Mouse (Mus musculus): Measurements from ENCODE around the gene Txn2. TPM values are rescaled to one million over a fixed set of nuclear protein-coding genes. Genes with fewer than 3 reads are reported as not detected.

The Txn2 gene
- 100 to 1,000 TPM; 215 to 223 TPM for total RNA-seq (2021)
- long read RNA-seq, experiment 1, transcript Txn2-201 (4 exons, 1,298 nt) = major isoform, 242 of 262 reads
- long read RNA-seq, experiment 1, partial matches to known transcripts = 0 of 262 reads
- long read RNA-seq, experiment 1, other reads (novel, unspliced or antisense) = 16 of 262 reads
- long read RNA-seq, experiment 2, transcript Txn2-201 (4 exons, 1,298 nt) = major isoform, 187 of 220 reads
- long read RNA-seq, experiment 2, partial matches to known transcripts = 0 of 220 reads
- long read RNA-seq, experiment 2, other reads (novel, unspliced or antisense) = 30 of 220 reads

GRCm38 (mm10) chr15:77928673-77929331, at the start of gene Txn2:
Txn2 (minus strand) TSS chr15:77929006.
- peak; percentile 99 for DNase-seq (ENCODE audit: low spot score)

DNA sequence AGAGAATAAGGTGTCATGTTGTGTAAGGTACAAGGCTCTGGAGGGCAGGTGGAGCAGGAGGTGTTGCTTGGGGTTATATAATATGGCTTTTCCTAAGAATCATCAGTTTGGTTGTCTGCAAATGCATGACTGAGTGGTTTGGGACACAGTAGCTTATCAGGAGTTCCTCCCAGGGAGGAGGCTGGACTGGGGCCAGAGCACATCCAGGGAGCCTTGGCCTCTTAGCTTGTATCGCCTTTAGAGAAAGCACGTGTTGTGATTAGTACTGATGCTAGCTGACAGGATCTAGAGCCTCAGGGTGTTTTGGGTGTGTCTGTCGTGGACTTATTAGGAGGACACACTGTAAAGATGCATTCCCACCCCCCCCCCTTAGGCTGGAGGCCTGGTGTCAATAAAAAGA, 48.9 kb upstream of the Txn2 start:
- DNase-seq (ENCODE audit: low spot score) = no peak

GRCm38 (mm10) chr15:77974165-77974841, 45.5 kb upstream of the Txn2 start:
- DNase-seq (ENCODE audit: low spot score) = no peak

DNA sequence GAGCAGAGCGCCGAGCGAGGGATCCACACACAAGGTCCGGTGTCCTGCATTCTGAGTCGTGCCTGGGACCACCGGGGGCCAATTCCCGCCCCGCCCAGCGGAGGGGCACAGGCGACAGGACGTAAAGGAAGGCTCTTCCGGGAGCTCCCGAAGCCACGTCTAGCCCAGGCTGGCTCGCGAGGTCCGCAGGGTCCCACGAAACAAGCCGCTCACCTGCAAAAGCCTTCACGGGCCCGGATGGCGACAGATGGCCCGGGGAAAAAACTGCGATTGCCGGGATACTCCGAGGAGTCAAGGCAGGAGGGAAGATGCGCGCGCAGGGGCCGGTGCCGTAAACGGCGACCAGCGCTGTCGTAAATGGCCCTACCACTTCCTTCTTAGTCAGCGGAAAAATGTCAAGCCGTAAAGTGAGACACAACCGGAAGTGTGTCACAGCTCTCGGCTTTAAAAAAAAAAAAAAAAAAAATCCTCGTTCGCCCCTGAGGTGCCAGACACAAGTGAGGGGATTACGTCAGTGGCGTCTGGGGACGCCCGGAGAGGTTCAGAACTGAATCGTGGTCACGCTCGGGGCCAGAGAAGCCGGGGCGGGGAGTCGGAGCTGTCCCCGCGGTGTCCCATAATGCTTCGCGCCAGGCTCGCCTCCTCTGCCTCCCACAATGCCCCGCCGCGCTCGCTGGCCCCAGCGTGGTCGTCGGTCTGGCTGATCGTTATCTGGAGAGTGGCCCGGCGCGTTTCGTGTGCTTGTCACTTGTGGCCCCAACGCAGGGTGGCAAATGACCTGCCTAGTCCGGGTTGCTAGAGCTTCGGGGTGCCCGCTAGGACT, 41.9 kb upstream of the Txn2 start, which contains the start of gene Eif3d:
Eif3d (minus strand) TSS at position 344 of the 823 bp plus-strand sequence.
- DNase-seq (ENCODE audit: low spot score) = peak; percentile 98

DNA sequence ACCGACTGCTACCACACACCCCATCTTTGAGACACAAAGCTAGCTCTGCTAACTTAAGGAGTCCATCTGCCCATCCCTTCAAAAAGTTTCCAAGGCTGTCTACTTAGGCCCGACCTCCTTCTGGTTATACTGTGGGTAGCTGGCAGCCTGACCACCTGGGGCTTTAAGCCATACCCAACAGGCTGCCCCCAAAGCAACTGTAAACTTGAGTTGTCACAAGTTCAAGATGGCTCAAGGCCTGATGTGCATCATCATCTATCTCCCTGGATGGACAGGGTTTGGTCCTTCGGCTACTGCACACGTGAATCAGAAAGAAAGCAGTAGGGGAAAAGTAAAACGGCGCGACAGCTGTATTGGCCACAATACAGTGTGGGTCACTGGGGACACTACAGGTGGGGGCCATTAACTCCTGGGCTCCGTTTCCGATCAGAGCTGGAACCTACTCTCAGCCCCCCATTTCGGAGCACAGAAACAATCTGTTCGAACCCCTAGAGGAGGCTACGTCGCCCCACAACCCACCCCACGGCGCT, 41.2 kb upstream of the Txn2 start:
- no peak for DNase-seq (ENCODE audit: low spot score)

DNA sequence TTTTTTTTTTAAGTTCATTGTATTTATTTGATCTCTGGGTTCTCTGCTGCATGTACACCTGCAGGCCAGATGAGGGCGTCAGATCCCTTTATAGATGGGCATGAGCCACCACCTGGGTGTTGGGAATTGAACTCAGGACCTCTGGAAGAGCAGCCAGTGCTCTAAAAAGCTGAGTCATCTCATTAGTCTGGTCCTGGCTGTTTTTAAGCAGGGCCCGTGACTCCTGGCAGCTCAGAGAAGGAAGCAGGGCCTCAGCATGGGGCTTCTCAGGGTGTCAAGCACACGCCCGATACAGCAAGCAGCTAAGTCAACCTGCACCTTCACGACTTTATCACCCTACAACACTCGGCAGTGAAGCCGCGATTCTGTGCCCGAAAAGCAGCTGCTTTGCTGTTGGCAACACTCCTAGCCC, 36.3 kb upstream of the Txn2 start:
- no peak for DNase-seq (ENCODE audit: low spot score)

- no peak for DNase-seq (ENCODE audit: low spot score)
These were observed 33.6 kb upstream of the Txn2 start for GRCm38 (mm10) chr15:77962447-77962846.

DNA sequence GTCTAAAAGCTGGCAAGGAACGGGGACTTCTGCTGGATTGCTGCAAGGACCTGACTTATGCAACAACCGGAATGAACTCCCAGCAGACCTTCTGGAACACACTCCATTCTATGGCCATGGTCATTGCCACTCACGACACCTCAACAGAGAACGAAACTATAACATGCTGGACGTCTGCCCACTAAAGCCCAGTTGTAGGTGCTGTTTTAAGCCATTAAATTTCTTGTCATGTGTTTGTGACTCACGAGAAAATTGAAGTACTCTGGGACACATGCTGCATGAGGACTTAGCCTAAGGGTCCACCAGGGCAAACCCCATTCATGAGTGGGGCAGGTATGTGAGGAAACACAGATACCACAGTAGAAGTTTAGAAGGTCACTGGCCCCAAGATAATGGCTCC, 31.9 kb upstream of the Txn2 start:
- no peak for DNase-seq (ENCODE audit: low spot score)

GRCm38 (mm10) chr15:77958071-77958470, 29.3 kb upstream of the Txn2 start:
- DNase-seq (ENCODE audit: low spot score) = no peak

DNA sequence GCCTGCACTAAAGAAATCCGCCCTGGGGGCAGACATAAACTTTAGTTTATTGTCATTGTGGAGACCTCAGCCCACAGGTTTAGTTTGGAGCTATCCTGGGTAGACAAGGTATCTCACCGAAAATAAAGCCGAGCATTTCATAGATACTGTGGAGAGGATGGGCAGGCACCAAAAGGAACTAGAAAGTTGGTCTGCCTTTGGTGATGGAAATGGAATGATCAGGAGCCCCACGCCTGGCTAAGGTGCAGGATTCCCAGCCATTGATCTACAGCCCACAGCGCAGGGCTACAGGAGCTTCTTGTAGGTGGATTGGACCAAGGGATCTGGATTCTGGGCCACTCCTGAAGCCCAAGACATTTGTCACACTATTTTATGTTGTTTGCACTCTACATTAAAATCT, 28.8 kb upstream of the Txn2 start:
- no peak for DNase-seq (ENCODE audit: low spot score)

DNA sequence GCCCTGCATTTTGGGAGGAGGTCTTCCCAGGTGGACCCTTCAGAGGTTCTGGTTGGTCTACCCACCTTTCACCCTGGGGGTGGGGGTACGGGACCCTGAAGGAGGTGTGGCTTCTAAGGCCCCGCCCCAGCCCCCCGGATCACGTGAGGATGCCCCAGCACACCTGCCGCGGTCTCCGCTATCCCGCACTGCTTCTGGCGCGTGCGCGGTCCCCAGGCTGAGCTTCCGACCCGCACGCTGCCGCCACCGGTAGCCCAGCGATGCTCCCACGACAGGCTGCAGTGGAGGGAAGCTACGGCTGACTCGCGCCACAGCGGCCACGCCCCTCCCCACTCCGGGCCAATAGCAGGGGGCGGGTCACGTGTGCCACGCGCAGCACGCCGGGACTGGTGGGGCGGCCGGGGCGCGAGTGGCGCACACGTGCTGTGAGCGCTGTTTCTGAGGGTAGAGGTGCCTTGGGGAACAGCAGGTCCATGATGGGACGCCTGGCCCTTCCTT, 27.6 kb upstream of the Txn2 start, which contains the start of gene Foxred2:
Foxred2 (minus strand) TSS at position 319 of the 498 bp plus-strand sequence.
- peak; percentile 77 for DNase-seq (ENCODE audit: low spot score)

DNA sequence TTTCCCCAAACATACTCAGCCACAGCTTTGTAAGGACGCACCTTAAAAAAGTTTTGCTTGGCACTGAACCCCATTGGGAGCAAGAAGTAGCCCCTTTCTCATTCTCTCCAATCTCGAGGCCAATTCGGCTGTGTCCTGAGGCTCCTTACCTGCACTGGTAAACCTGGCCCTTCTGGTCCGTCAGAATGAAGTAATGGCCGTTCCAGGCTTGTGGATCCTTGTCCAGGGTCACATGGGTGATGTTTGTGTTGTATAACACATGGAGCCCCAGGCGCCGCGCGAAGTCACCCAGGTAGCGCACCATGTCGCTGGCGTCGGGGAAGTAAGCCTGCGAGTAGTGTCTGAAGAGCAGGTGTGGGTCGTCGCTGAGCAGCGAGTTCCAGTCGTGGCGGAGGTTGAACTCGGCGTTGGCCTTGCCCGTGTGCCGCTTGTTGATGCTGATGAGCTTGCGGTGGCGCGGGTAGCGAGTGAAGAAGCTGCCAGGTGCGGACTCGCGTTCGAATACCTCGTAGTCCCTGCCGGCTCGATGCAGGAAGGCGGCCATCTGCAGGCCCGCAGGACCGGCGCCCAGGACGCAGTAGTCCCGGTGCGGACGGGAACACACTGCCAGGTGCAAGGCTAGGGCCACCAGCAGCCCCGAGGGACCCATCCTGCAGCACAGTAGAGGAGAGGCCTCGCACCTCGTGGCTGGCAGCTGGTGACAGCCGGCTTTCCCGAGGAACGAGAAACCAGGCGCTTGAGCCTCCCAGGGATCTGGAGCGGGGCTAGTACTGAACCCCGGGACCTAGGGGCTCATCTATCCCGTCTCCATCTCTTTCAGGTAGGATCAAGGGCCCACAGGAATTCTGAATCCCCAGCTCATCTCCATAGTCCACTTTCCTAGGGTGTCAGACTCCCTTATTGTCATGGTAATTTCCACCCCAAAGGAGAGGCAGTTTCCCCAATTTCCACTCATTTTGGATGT, 26.9 kb upstream of the Txn2 start:
- no peak for DNase-seq (ENCODE audit: low spot score)

GRCm38 (mm10) chr15:77954362-77954761, 25.6 kb upstream of the Txn2 start:
- no peak for DNase-seq (ENCODE audit: low spot score)

GRCm38 (mm10) chr15:77952921-77953320, 24.1 kb upstream of the Txn2 start:
- no peak for DNase-seq (ENCODE audit: low spot score)

- no peak for DNase-seq (ENCODE audit: low spot score)
These were observed 20.3 kb upstream of the Txn2 start for GRCm38 (mm10) chr15:77949061-77949460.

DNA sequence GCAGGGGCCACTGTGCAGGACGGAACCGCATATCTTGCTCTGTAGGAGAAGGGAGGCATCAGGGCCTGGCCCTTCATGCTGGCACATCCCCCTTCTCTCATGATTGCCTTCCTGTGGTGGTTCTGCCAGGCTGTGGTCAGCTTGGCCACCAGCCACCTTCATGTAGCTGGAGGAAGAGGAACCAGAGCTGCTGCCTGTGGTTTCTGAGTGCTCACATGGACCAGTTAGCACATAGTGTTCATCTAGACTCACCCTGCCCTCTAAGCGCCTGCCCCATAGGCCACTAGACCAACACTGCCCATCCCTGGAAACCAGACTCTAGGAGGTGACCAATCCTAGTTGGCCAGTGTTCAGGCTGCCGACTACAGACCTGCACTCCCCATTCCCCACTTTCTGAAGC, 16.9 kb upstream of the Txn2 start:
- peak; percentile 30 for DNase-seq (ENCODE audit: low spot score)

DNA sequence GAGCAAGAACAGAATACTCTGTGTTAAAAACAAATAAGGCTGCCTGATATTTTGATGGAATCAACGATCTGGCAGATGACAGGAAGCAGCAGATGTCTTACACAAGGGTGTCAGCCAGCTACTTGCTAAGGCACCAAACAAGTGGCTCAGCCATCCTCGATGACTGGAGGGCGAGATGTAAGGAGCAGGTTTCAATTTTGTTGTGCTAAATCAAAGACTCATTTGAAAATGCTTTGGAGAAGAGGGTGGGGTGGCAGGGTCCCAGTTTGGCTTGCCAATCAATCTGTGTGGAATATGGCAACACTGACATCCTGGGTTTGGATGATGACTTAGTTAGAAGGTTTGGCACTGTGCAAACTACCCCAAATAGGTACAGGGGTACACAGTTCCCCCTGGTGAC, 12.8 kb upstream of the Txn2 start:
- DNase-seq (ENCODE audit: low spot score) = no peak

GRCm38 (mm10) chr15:77938516-77938915, 9.7 kb upstream of the Txn2 start:
- DNase-seq (ENCODE audit: low spot score) = no peak

GRCm38 (mm10) chr15:77935673-77936375, 7.0 kb upstream of the Txn2 start:
- no peak for DNase-seq (ENCODE audit: low spot score)

All from gastrocnemius, adult 18-20 months (tissue).